Mouse (Mus musculus) kidney, postnatal 0 days (tissue): ENCODE measurements at regions not wholly inside any gene's neighbourhood (a gene's known extent, or its start where the extent isn't known, plus 50 kb on each side); places are given as distances from the start of the nearest gene placed in this dataset.
A peak's percentile ranks its signal among the peaks of the same experiment; 100 is the strongest.

ENCODE experiments used
- ATAC-seq: fragments of 200-750 bp; cut with Nextera tagmentation; replicated peaks from 2 replicates; pipeline ENCODE4 v1.8.0; 2017; ENCODE audit warnings: low read depth, moderate number of reproducible peaks, moderate TSS enrichment, moderate library complexity; ENCODE audit not compliant: low FRiP score
- DNase-seq: peaks from one replicate; pipeline ENCODE4 v3.0.0-alpha.2; 2016; ENCODE audit warnings: low spot score
- H3K27ac ChIP-seq: fragments of 300-500 bp; sonication (generic); 2 replicates; pipeline ENCODE4 v1.5.1; 2014; ENCODE audit warnings: mild to moderate bottlenecking
- H3K27me3 ChIP-seq: fragments of 300-500 bp; sonication (generic); 2 replicates; pipeline ENCODE4 v1.6.1; 2014; ENCODE audit warnings: low read length, mixed read lengths; ENCODE audit not compliant: insufficient read depth
- H3K36me3 ChIP-seq: fragments of 300-500 bp; sonication (generic); 2 replicates; pipeline ENCODE4 v1.6.1; 2014; ENCODE audit warnings: low read length, mixed read lengths; ENCODE audit not compliant: insufficient read depth
- H3K4me1 ChIP-seq: fragments of 300-500 bp; sonication (generic); replicated peaks from 2 replicates; pipeline ENCODE4 v1.6.1; 2014; ENCODE audit warnings: antibody characterized with exemption, low read length, mixed read lengths; ENCODE audit not compliant: insufficient read depth
- H3K4me2 ChIP-seq: fragments of 300-500 bp; sonication (generic); 2 replicates; pipeline ENCODE4 v1.6.1; 2014; ENCODE audit warnings: mild to moderate bottlenecking, low read length, moderate library complexity, mixed read lengths
- H3K4me3 ChIP-seq: fragments of 300-500 bp; sonication (generic); replicated peaks from 2 replicates; pipeline ENCODE4 v1.5.1; 2014; ENCODE audit warnings: low read depth, low read length
- H3K9ac ChIP-seq: fragments of 300-500 bp; sonication (generic); 2 replicates; pipeline ENCODE4 v1.6.1; 2014; ENCODE audit warnings: low read depth, low read length
- H3K9me3 ChIP-seq: fragments of 300-500 bp; sonication (generic); replicated peaks from 2 replicates; pipeline ENCODE4 v1.6.1; 2016; ENCODE audit warnings: low read length, inconsistent platforms, mixed read lengths
- CTCF ChIP-seq: IDR thresholded peaks from 2 replicates; pipeline ENCODE4 v1.5.1; 2016; ENCODE audit warnings: antibody characterized with exemption, low read depth, mild to moderate bottlenecking, moderate library complexity
- WGBS: fragments of 180-500 bp; shearing (Covaris S2); extraction: QIAGEN DNeasy Blood & Tissue Kit; methylation state at CpG from one replicate; pipeline ENCODE4 v1.1.7; 2014; 5-methylcytosine and 5-hydroxymethylcytosine counted together

DNA sequence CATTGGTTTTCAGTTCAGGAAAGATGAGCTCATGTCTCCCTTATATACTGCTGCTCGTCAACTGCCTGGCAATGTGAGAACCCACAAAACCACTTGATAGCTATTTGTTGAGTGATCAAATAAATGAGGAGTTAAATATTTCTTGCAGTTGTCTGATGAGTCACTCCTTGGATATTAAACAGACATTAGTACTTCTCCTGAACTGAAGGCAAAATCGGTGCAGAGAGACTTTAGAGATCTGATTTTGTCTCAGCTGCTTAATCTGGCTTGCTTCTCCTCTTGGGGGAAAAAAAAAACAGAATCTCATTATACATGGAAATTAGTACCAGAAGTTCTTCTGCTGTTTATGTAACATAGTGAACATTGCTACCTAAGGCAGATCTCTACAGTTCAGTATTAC lies 775.7 kb downstream of the Galc start:
- Histone ChIP-seq H3K27me3 (no peaks in the 10 kb centered on the region), H3K27ac (no peak overlapping the region), H3K36me3 (no peaks in the 10 kb centered on the region), H3K9me3 (no peaks in the 10 kb centered on the region), H3K9ac (no peak overlapping the region), H3K4me1 (no peaks in the 10 kb centered on the region), H3K4me3 (no peak overlapping the region), H3K4me2 (no peak overlapping the region)
- WGBS = 48% methylated on average over 2 of the region's 2 CpGs
- ATAC-seq (no peak), DNase-seq (no peak)
- no peak for TF ChIP-seq CTCF

DNA sequence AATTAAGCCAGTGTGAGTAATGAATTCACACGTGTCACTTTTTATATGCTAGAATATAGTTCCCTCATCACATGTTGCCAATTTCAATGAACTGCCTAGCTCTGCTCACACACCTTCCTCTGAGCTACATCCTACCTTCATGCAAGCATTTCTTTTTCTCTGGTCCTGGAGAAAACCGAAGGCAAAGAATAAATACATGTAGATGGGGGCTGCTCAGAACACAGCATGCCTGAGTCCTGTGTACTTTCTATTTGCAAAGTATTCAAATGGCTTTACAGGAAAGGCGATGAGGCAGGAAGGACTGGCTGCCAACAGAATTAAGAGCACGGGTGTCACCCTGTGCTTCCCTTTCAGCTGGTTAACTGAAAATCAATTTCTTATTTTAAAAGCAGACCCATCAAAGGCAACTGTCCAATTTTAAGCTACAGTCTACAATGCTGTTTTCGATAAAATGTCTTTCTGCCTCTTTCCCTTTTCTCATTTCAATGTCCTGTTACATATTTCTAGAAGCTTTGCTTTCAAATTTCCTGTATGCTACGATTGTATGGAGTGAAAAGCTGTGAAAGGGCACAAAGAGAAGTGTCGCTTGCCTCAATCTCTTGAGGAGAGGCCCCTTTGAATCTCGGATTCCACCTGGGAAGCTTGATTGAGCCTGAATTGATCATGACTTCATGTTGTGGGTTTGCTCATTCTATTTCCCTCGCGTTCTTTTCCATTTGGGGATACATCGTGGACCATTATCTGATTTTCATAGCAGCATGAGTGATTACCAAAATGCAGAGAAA lies 782.6 kb downstream of the Galc start:
- Histone ChIP-seq H3K9ac (no peak overlapping the region), H3K9me3 (no peaks in the 10 kb centered on the region), H3K4me2 (no peak overlapping the region), H3K27me3 (no peaks in the 10 kb centered on the region), H3K36me3 (no peaks in the 10 kb centered on the region), H3K4me3 (no peak overlapping the region), H3K27ac (no peak overlapping the region), H3K4me1 (no peaks in the 10 kb centered on the region)
- WGBS = 63% methylated on average over 11 of the region's 11 CpGs
- DNase-seq = no peak
- ATAC-seq = no peak
- no peak for TF ChIP-seq CTCF

DNA sequence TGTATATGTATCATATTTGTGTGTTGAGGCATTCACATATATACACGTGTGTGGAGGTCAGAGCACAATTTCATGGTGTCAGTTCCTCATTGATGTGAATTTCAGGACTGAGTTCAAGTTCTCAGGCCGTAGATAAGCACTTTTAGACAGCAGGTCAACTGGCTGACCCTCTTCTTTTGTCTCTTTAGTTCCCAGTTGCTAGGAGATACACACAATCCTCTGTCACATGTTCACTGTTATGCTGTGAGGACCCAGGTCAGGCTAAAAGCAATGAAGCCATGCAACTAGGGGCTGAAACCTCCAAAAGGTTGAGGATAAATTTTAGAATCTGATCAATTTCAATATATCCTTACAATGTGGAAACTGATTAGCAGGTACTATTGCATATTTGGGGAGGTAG lies 783.5 kb downstream of the Galc start:
- Histone ChIP-seq H3K4me3 (no peak overlapping the region), H3K27ac (no peak overlapping the region), H3K36me3 (no peaks in the 10 kb centered on the region), H3K9ac (no peak overlapping the region), H3K27me3 (no peaks in the 10 kb centered on the region), H3K4me1 (no peaks in the 10 kb centered on the region), H3K4me2 (no peak overlapping the region), H3K9me3 (no peaks in the 10 kb centered on the region)
- ATAC-seq (no peak), DNase-seq (no peak)
- WGBS = 61% methylated on average over 2 of the region's 2 CpGs
- TF ChIP-seq CTCF = no peak

DNA sequence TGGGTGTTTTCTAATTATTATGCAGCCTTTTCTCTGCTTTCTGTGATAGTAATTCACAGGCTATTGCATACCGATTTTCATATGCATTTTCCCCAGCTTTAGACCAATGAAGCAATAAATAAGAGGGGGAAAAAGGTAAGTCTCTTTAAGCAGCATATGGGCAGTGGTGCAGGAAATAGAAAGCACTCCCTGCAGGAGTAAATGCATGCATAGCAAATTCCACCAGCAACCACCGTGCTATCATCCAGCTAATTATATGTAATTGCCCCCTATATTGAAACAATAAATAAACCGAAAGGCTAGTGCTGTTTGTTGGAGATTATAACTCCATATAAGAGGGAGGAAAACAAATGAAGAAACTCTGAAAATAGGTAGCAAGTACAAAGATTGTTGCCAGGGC lies 790.1 kb downstream of the Galc start:
- ATAC-seq (no peak), DNase-seq (no peak)
- Histone ChIP-seq H3K27me3 (no peaks in the 10 kb centered on the region), H3K9me3 (no peaks in the 10 kb centered on the region), H3K36me3 (no peaks in the 10 kb centered on the region), H3K27ac (no peak overlapping the region), H3K4me3 (no peak overlapping the region), H3K4me1 (no peaks in the 10 kb centered on the region), H3K9ac (no peak overlapping the region), H3K4me2 (no peak overlapping the region)
- no peak for TF ChIP-seq CTCF
- WGBS = 42% methylated on average over 3 of the region's 3 CpGs

DNA sequence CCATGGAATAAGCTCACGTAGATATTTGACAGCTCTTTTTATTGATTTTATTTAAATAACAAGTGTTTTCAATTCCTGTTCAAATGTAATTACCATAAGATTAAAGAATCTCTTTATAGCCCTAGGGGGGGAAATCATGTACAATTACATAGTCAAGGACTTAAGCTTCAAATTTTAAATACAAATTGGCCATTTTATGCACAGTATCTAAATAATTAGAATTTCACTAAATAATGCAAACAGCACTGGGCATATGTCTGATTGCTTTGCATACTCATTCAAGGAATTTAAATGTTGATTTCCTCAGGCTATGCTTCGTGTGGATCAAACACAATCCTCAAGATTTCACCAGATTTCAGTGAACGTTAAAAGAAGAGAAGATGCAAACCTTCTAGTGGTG lies 823.1 kb downstream of the Galc start:
- Histone ChIP-seq H3K9ac (no peak overlapping the region), H3K27ac (no peak overlapping the region), H3K4me2 (no peak overlapping the region), H3K9me3 (no peaks in the 10 kb centered on the region), H3K27me3 (no peaks in the 10 kb centered on the region), H3K4me1 (no peaks in the 10 kb centered on the region), H3K36me3 (no peaks in the 10 kb centered on the region), H3K4me3 (no peak overlapping the region)
- DNase-seq (no peak), ATAC-seq (no peak)
- 83% methylated on average over 3 of the region's 3 CpGs for WGBS
- no peak for TF ChIP-seq CTCF

DNA sequence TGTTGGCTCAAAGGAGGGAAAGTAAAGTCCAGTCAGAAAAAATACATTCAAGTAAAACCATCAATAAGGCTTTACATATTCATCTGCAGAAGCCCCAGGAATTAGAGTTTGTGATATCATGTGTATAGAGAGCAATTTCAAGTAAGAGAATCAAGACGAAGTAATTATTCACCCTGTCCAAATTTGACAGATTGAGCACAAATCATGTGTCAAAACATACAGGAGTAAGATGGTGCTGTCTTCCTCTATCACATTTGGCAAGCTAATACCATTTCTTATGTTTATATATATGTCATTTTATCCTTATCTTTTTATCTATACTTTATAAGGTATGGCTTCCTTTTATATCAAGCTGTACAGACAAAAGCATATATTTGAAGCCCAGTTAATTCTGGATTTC lies 825.2 kb downstream of the Galc start:
- no peak overlapping the region for H3K9ac ChIP-seq
- H3K4me2 ChIP-seq = no peak overlapping the region
- ATAC-seq (no peak), DNase-seq (no peak)
- no peaks in the 10 kb centered on the region for H3K4me1 ChIP-seq
- 78% methylated on average over 1 of the region's 1 CpGs for WGBS
- H3K4me3 ChIP-seq = no peak overlapping the region
- no peaks in the 10 kb centered on the region for H3K9me3 ChIP-seq
- H3K27ac ChIP-seq = no peak overlapping the region
- no peaks in the 10 kb centered on the region for H3K27me3 ChIP-seq
- no peaks in the 10 kb centered on the region for H3K36me3 ChIP-seq
- no peak for TF ChIP-seq CTCF

DNA sequence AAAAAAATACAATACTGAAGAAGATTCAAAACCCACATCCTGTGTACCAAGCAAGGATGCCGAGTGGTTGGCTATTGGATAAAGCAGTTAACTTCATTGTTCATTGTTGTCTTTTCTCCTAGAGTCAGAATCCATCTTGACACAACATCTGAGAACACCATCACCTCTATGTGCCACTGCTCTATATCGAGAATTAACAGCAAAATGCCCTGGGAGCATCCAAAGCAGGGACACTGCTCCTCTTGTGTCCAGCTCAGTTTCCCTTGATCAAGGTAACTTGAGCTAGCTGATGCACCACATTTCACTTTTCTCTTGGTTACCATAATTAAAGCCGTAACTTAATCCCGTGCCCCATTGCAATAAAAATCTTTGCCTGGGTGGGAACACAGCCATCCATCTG lies 826.6 kb downstream of the Galc start:
- WGBS = 44% methylated on average over 4 of the region's 4 CpGs
- Histone ChIP-seq H3K4me2 (no peak overlapping the region), H3K36me3 (no peaks in the 10 kb centered on the region), H3K27ac (no peak overlapping the region), H3K4me3 (no peak overlapping the region), H3K27me3 (no peaks in the 10 kb centered on the region), H3K9me3 (no peaks in the 10 kb centered on the region), H3K9ac (no peak overlapping the region), H3K4me1 (no peaks in the 10 kb centered on the region)
- no peak for TF ChIP-seq CTCF
- ATAC-seq = no peak
- DNase-seq = peak; percentile 31
